Mouse (Mus musculus) CH12.LX (cell line): ENCODE results near the gene Cib1. TPM values are rescaled to one million over a fixed set of nuclear protein-coding genes. Genes with fewer than 3 reads are reported as not detected.

Source experiments
- DNase-seq: peaks from one replicate; pipeline ENCODE4 v3.0.0-alpha.2; 2013; ENCODE audit errors: extremely low read depth
- H3K27ac ChIP-seq: 2 replicates; pipeline ENCODE4 v1.5.1; 2012; ENCODE audit warnings: low read depth, mild to moderate bottlenecking, control low read depth, moderate library complexity; ENCODE audit not compliant: insufficient read depth
- H3K27me3 ChIP-seq: replicated peaks from 2 replicates; pipeline ENCODE3; 2012; ENCODE audit warnings: inconsistent platforms
- H3K36me3 ChIP-seq, 2 experiments: replicated peaks in 1 of 2; 2 replicates each; pipeline versions ENCODE3 to v1.6.1; 2012; ENCODE audit warnings: inconsistent platforms in 1 of 2, low read length in 1 of 2, mild to moderate bottlenecking in 1 of 2, mixed read lengths in 1 of 2, moderate library complexity in 1 of 2; ENCODE audit not compliant: control insufficient read depth in 1 of 2, insufficient read depth in 1 of 2
- H3K4me1 ChIP-seq, 2 experiments: 2 replicates each; pipeline ENCODE4 v1.6.1; 2012; ENCODE audit warnings: inconsistent platforms in 1 of 2, moderate library complexity in 1 of 2; ENCODE audit not compliant: insufficient read depth in 2 of 2, control insufficient read depth in 1 of 2
- H3K4me2 ChIP-seq: 2 replicates; pipeline ENCODE4 v1.6.1; 2012; ENCODE audit warnings: low read depth, mild to moderate bottlenecking, control low read depth; ENCODE audit not compliant: poor library complexity, insufficient read depth, severe bottlenecking
- H3K4me3 ChIP-seq, 3 experiments: fragments of 150-350 bp in 1 of 3; sonication (generic) in 1 of 3; replicated peaks in 1 of 3; 2 replicates each; pipeline versions ENCODE3 to v1.5.1; 2011 to 2012; ENCODE audit warnings: low read depth in 2 of 3, low read length in 2 of 3, mild to moderate bottlenecking in 2 of 3, moderate library complexity in 2 of 3, control low read depth in 1 of 3, improper control_type of control experiment in 1 of 3, inconsistent platforms in 1 of 3, mixed read lengths in 1 of 3; ENCODE audit not compliant: poor library complexity in 1 of 3
- H3K79me2 ChIP-seq: replicated peaks from 2 replicates; pipeline ENCODE4 v1.6.1; 2012; ENCODE audit warnings: mild to moderate bottlenecking, moderate library complexity; ENCODE audit not compliant: control insufficient read depth, poor library complexity, insufficient read depth, severe bottlenecking; ENCODE audit errors: extremely low read depth
- H3K9ac ChIP-seq: 2 replicates; pipeline ENCODE4 v1.6.1; 2012; ENCODE audit warnings: low read depth, mild to moderate bottlenecking, control low read depth, moderate library complexity; ENCODE audit not compliant: insufficient read depth
- H3K9me3 ChIP-seq: replicated peaks from 2 replicates; pipeline ENCODE3; 2012; ENCODE audit warnings: low read length, inconsistent platforms, mixed read lengths
- BHLHE40 ChIP-seq: IDR thresholded peaks from 2 replicates; pipeline ENCODE4 v1.6.1; 2011; ENCODE audit warnings: mild to moderate bottlenecking, low read depth, low read length, improper control_type of control experiment
- CHD1 ChIP-seq: IDR thresholded peaks from 2 replicates; pipeline ENCODE4 v1.6.1; 2012; ENCODE audit warnings: low read depth, low read length, improper control_type of control experiment, inconsistent platforms
- CHD2 ChIP-seq: IDR thresholded peaks from 2 replicates; pipeline ENCODE4 v1.6.1; 2011; ENCODE audit warnings: low read length, improper control_type of control experiment
- CTCF ChIP-seq, 2 experiments: IDR thresholded peaks in 1 of 2; conservative IDR thresholded peaks in 1 of 2; 2 replicates each; pipeline ENCODE4 v1.5.1; 2011 to 2012; ENCODE audit warnings: low read depth in 2 of 2, low read length in 2 of 2, improper control_type of control experiment in 1 of 2, inconsistent platforms in 1 of 2, mild to moderate bottlenecking in 1 of 2, moderate library complexity in 1 of 2
- E2F4 ChIP-seq: IDR thresholded peaks from 2 replicates; pipeline ENCODE4 v1.6.1; 2011; ENCODE audit warnings: low read depth, low read length, improper control_type of control experiment; ENCODE audit not compliant: insufficient replicate concordance
- ELF1 ChIP-seq: IDR thresholded peaks from 2 replicates; pipeline ENCODE4 v1.6.1; 2014; ENCODE audit warnings: low read depth, mild to moderate bottlenecking, inconsistent platforms, low read length, improper control_type of control experiment
- EP300 ChIP-seq: IDR thresholded peaks from 2 replicates; pipeline ENCODE4 v1.6.1; 2011; ENCODE audit warnings: low read length, improper control_type of control experiment
- ETS1 ChIP-seq: conservative IDR thresholded peaks from 2 replicates; pipeline ENCODE4 v1.6.1; 2012; ENCODE audit warnings: low read depth, mild to moderate bottlenecking, inconsistent platforms, low read length, improper control_type of control experiment, moderate library complexity
- GABPA ChIP-seq: IDR thresholded peaks from 2 replicates; pipeline ENCODE4 v1.6.1; 2012; ENCODE audit warnings: low read depth, low read length, improper control_type of control experiment, inconsistent platforms; ENCODE audit not compliant: insufficient replicate concordance
- HCFC1 ChIP-seq: IDR thresholded peaks from 2 replicates; pipeline ENCODE4 v1.6.1; 2012; ENCODE audit warnings: low read depth, mild to moderate bottlenecking, inconsistent platforms, low read length, improper control_type of control experiment
- IRF4 ChIP-seq: IDR thresholded peaks from 2 replicates; pipeline ENCODE4 v1.6.1; 2014; ENCODE audit warnings: low read depth, mild to moderate bottlenecking, inconsistent platforms, low read length, improper control_type of control experiment
- JUN ChIP-seq: IDR thresholded peaks from 2 replicates; pipeline ENCODE4 v1.6.1; 2011; ENCODE audit warnings: low read depth, mild to moderate bottlenecking, low read length, improper control_type of control experiment, moderate library complexity; ENCODE audit not compliant: insufficient read depth
- JUND ChIP-seq: conservative IDR thresholded peaks from 2 replicates; pipeline ENCODE4 v1.6.1; 2011; ENCODE audit warnings: low read depth, low read length, improper control_type of control experiment
- KAT2A ChIP-seq: IDR thresholded peaks from 2 replicates; pipeline ENCODE4 v1.6.1; 2012; ENCODE audit warnings: low read length, improper control_type of control experiment, inconsistent platforms; ENCODE audit not compliant: insufficient replicate concordance
- MAFK ChIP-seq: IDR thresholded peaks from 2 replicates; pipeline ENCODE4 v1.6.1; 2011; ENCODE audit warnings: low read length, improper control_type of control experiment; ENCODE audit not compliant: insufficient replicate concordance
- MAX ChIP-seq: IDR thresholded peaks from 2 replicates; pipeline ENCODE4 v1.6.1; 2011; ENCODE audit warnings: low read length, improper control_type of control experiment
- MAZ ChIP-seq: IDR thresholded peaks from 2 replicates; pipeline ENCODE4 v1.6.1; 2012; ENCODE audit warnings: low read depth, mild to moderate bottlenecking, inconsistent platforms, low read length, improper control_type of control experiment, moderate library complexity
- MEF2A ChIP-seq: IDR thresholded peaks from 2 replicates; pipeline ENCODE4 v1.6.1; 2014; ENCODE audit warnings: low read depth, mild to moderate bottlenecking, inconsistent platforms, low read length, improper control_type of control experiment, borderline replicate concordance
- MXI1 ChIP-seq: IDR thresholded peaks from 2 replicates; pipeline ENCODE4 v1.6.1; 2011; ENCODE audit warnings: mild to moderate bottlenecking, low read depth, low read length, improper control_type of control experiment
- MYC ChIP-seq: IDR thresholded peaks from 2 replicates; pipeline ENCODE4 v1.6.1; 2011; ENCODE audit warnings: low read depth, mild to moderate bottlenecking, improper control_type of control experiment, low read length
- NELFE ChIP-seq: IDR thresholded peaks from 2 replicates; pipeline ENCODE4 v1.6.1; 2011; ENCODE audit warnings: low read depth, low read length, improper control_type of control experiment
- NRF1 ChIP-seq: IDR thresholded peaks from 2 replicates; pipeline ENCODE4 v1.6.1; 2014; ENCODE audit warnings: low read depth, mild to moderate bottlenecking, inconsistent platforms, low read length, improper control_type of control experiment, moderate library complexity
- PAX5 ChIP-seq: IDR thresholded peaks from 2 replicates; pipeline ENCODE4 v1.6.1; 2012; ENCODE audit warnings: low read length, inconsistent platforms, mixed read lengths
- POLR2A ChIP-seq: IDR thresholded peaks from 2 replicates; pipeline ENCODE4 v1.6.1; 2011; ENCODE audit warnings: low read depth, mild to moderate bottlenecking, improper control_type of control experiment, low read length
- POLR2AphosphoS2 ChIP-seq: IDR thresholded peaks from 2 replicates; pipeline ENCODE4 v1.6.1; 2011; ENCODE audit warnings: low read depth, low read length, improper control_type of control experiment
- RAD21 ChIP-seq: IDR thresholded peaks from 2 replicates; pipeline ENCODE4 v1.6.1; 2011; ENCODE audit warnings: low read depth, mild to moderate bottlenecking, low read length, improper control_type of control experiment, moderate library complexity
- RCOR1 ChIP-seq: conservative IDR thresholded peaks from 2 replicates; pipeline ENCODE4 v1.6.1; 2012; ENCODE audit warnings: low read depth, mild to moderate bottlenecking, inconsistent platforms, low read length, improper control_type of control experiment
- SIN3A ChIP-seq: IDR thresholded peaks from 2 replicates; pipeline ENCODE4 v1.6.1; 2012; ENCODE audit warnings: low read length, improper control_type of control experiment, inconsistent platforms
- SMC3 ChIP-seq: IDR thresholded peaks from 2 replicates; pipeline ENCODE4 v1.6.1; 2011; ENCODE audit warnings: low read depth, low read length, improper control_type of control experiment
- TBP ChIP-seq: conservative IDR thresholded peaks from 2 replicates; pipeline ENCODE4 v1.6.1; 2011; ENCODE audit warnings: low read depth, low read length, improper control_type of control experiment
- TCF12 ChIP-seq: IDR thresholded peaks from 2 replicates; pipeline ENCODE4 v1.6.1; 2014; ENCODE audit warnings: low read depth, mild to moderate bottlenecking, inconsistent platforms, low read length, improper control_type of control experiment
- UBTF ChIP-seq: IDR thresholded peaks from 2 replicates; pipeline ENCODE4 v1.6.1; 2012; ENCODE audit warnings: low read depth, mild to moderate bottlenecking, inconsistent platforms, low read length, improper control_type of control experiment, moderate library complexity
- USF1 ChIP-seq: IDR thresholded peaks from 2 replicates; pipeline ENCODE4 v1.6.1; 2014; ENCODE audit warnings: low read depth, mild to moderate bottlenecking, inconsistent platforms, low read length, improper control_type of control experiment
- USF2 ChIP-seq: conservative IDR thresholded peaks from 2 replicates; pipeline ENCODE4 v1.6.1; 2011; ENCODE audit warnings: low read depth, low read length, improper control_type of control experiment
- ZC3H11A ChIP-seq: IDR thresholded peaks from 2 replicates; pipeline ENCODE4 v1.6.1; 2012; ENCODE audit warnings: low read depth, mild to moderate bottlenecking, inconsistent platforms, low read length, improper control_type of control experiment
- ZKSCAN1 ChIP-seq: IDR thresholded peaks from 2 replicates; pipeline ENCODE4 v1.6.1; 2012; ENCODE audit warnings: low read depth, inconsistent platforms, low read length, improper control_type of control experiment, borderline replicate concordance
- ZMIZ1 ChIP-seq: IDR thresholded peaks from 2 replicates; pipeline ENCODE4 v1.6.1; 2012; ENCODE audit warnings: low read depth, mild to moderate bottlenecking, inconsistent platforms, low read length, improper control_type of control experiment
- ZNF384 ChIP-seq: IDR thresholded peaks from 2 replicates; pipeline ENCODE4 v1.6.1; 2012; ENCODE audit warnings: low read depth, low read length, improper control_type of control experiment, inconsistent platforms
- dilution Hi-C: fragments of 300-500 bp; cut with MboI; formaldehyde crosslinking; loops from 2 replicates; pipeline ENCODE4 v1.14.3; 2020; ENCODE audit warnings: low sequenced_read_pairs; ENCODE audit not compliant: extremely low pct_unique_long_range_greater_than_20kb, extremely low pct_ligation_motif_present
- in situ Hi-C: fragments of 300-500 bp; cut with MboI; formaldehyde crosslinking; loops from 3 replicates; pipeline ENCODE4 v1.14.3; 2019; ENCODE audit warnings: low sequenced_read_pairs, low pct_ligation_motif_present, low pct_unique_long_range_greater_than_20kb, mixed read lengths
- polyA plus RNA-seq: library from polyadenylated mRNA; unstranded; fragments of >175 nt; gene quantifications from 2 replicates; pipeline ENCODE4 v1.2.1, GENCODE M21; 2012; ENCODE audit warnings: low read depth; ENCODE audit not compliant: insufficient read length
- total RNA-seq, 2 experiments: library from RNA; depleted of rRNA; stranded (reverse); fragments of 300-350 nt in 1 of 2; fragments of >200 nt in 1 of 2; gene quantifications; 2 replicates each; pipeline ENCODE4 v1.2.3; 2012 to 2014

Gene Cib1
- total and polyA plus RNA-seq, 3 experiments = 29.1 to 73.1 (median 48.1) TPM

DNA sequence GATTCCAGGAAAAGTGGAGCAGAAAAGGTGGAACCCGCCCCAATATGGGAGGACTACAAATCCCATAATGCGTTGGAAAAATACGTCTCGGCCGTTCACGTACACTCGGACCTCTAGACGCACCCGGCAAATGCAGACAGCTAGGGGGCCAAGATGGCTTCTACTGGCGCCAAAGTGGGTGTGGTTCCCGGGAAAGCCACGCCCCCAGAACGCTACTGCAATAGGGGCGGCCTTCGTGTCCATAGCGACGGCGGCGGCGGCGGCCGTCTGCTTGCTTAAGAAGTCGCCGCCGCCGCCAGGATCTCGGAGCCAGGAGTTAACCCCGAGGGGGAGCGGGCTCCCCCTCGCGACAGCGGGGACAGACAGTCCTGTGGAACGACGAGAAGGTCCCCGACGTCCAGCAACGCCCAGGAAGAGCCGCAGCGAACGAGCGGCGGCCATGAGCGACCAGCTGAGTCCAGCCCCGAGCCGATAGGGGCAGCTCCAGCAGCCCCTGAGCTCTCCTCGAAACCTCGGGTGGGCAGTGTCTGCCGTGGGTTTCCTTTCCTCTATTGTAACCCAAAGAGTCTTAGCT is 13.6 kb upstream of the Cib1 start, which contains the start of gene Ttll13:
Ttll13 (plus strand) TSS at position 229 of the 574 bp plus-strand sequence.
- Histone ChIP-seq H3K9ac (peak within 1 kb of the TSS; percentile 49), H3K36me3 (peaks cover 0 to 2% of the 10 kb centered on the region in 2 experiments), H3K27me3 (peaks cover 9% of the 10 kb centered on the region), H3K27ac (no peak within 1 kb of the TSS), H3K4me3 (peak within 1 kb of the TSS; percentile 42 to 56 (median 56)), H3K79me2 (no peaks in the 10 kb centered on the region), H3K9me3 (peaks cover 4% of the 10 kb centered on the region), H3K4me2 (peak within 1 kb of the TSS; percentile 68), H3K4me1 (peaks cover 0 to 6% of the 10 kb centered on the region in 2 experiments; a peak in 1 of 4 replicates)
- dilution Hi-C loops = no loop called here
- TF ChIP-seq SIN3A = no peak
- TF ChIP-seq USF1 = no peak
- peak; percentile 31; the same call in 1 of the 2 replicates for TF ChIP-seq CHD2
- no peak for TF ChIP-seq ZNF384
- TF ChIP-seq JUN = no peak
- peak; percentile 47 for TF ChIP-seq SMC3
- no peak for TF ChIP-seq BHLHE40
- TF ChIP-seq POLR2A = peak; percentile 47
- TF ChIP-seq KAT2A = peak; percentile 76; the same call in 1 of the 2 replicates
- no peak for TF ChIP-seq NELFE
- no peak for TF ChIP-seq ZKSCAN1
- peak in 1 of 2 experiments; percentile 56; a peak in 2 of 4 replicates for TF ChIP-seq CTCF (conservative IDR thresholded peaks at IDR 0.05 in 1 of 2, IDR thresholded peaks at IDR 0.05 in 1 of 2; ENCODE audit: low read depth in 2 of 2, low read length in 2 of 2)
- TF ChIP-seq RAD21 = peak; percentile 30
- TF ChIP-seq ELF1 = peak; percentile 64; the same call in 1 of the 2 replicates
- peak; percentile 78; the same call in 1 of the 2 replicates for TF ChIP-seq E2F4
- TF ChIP-seq UBTF = no peak
- no peak for TF ChIP-seq JUND
- TF ChIP-seq MAZ = 0 out of 2 replicates have a peak, but pooled peaks have one; percentile 36
- TF ChIP-seq RCOR1 = 0 out of 2 replicates have a peak, but pooled peaks have one; percentile 39
- no peak for TF ChIP-seq ETS1
- TF ChIP-seq GABPA = peak; percentile 16; the same call in 1 of the 2 replicates
- TF ChIP-seq MXI1 = peak; percentile 65
- no peak for TF ChIP-seq ZMIZ1
- peak; percentile 41; the same call in 1 of the 2 replicates for TF ChIP-seq NRF1
- TF ChIP-seq CHD1 = no peak
- 0 out of 2 replicates have a peak, but pooled peaks have one; percentile 42 for TF ChIP-seq MYC
- TF ChIP-seq TCF12 = no peak
- no peak for TF ChIP-seq TBP
- no peak for TF ChIP-seq MAFK
- TF ChIP-seq ZC3H11A = no peak
- TF ChIP-seq HCFC1 = peak; percentile 96
- 0 out of 2 replicates have a peak, but pooled peaks have one; percentile 46 for TF ChIP-seq IRF4
- TF ChIP-seq USF2 = no peak
- no peak for TF ChIP-seq POLR2AphosphoS2
- no peak for TF ChIP-seq EP300
- TF ChIP-seq PAX5 = no peak
- no peak for TF ChIP-seq MEF2A
- peak; percentile 58; the same call in 1 of the 2 replicates for TF ChIP-seq MAX
- DNase-seq = peak; percentile 97
- in situ Hi-C loops = no loop called here
